Mouse (Mus musculus) liver, embryonic 16.5 days (tissue): ENCODE data around the gene Tmem108. TPM values are rescaled to one million over a fixed set of nuclear protein-coding genes. Genes with fewer than 3 reads are reported as not detected.

ENCODE experiments used
- ATAC-seq: fragments of 200-750 bp; cut with Nextera tagmentation; 2 replicates; pipeline ENCODE4 v1.8.0; 2017; ENCODE audit warnings: low read depth, mild to moderate bottlenecking, moderate number of reproducible peaks, moderate library complexity
- H3K27ac ChIP-seq: fragments of 300-500 bp; sonication (generic); 2 replicates; pipeline ENCODE4 v1.5.1; 2014; ENCODE audit warnings: mild to moderate bottlenecking, low read length
- H3K27me3 ChIP-seq: fragments of 300-500 bp; sonication (generic); 2 replicates; pipeline ENCODE4 v1.6.1; 2014; ENCODE audit warnings: low read depth, low read length, mixed read lengths; ENCODE audit not compliant: control insufficient read depth, insufficient read depth
- H3K36me3 ChIP-seq: fragments of 300-500 bp; sonication (generic); 2 replicates; pipeline ENCODE4 v1.6.1; 2014; ENCODE audit warnings: mild to moderate bottlenecking; ENCODE audit not compliant: control insufficient read depth, insufficient read depth
- H3K4me1 ChIP-seq: fragments of 300-500 bp; sonication (generic); 2 replicates; pipeline ENCODE4 v1.6.1; 2014; ENCODE audit warnings: low read depth, low read length, mixed read lengths; ENCODE audit not compliant: control insufficient read depth
- H3K4me2 ChIP-seq: fragments of 300-500 bp; sonication (generic); 2 replicates; pipeline ENCODE4 v1.6.1; 2014; ENCODE audit warnings: low read depth, low read length, mixed read lengths
- H3K4me3 ChIP-seq: fragments of 300-500 bp; sonication (generic); 2 replicates; pipeline ENCODE4 v1.5.1; 2014; ENCODE audit warnings: low read depth, mild to moderate bottlenecking, low read length
- H3K9ac ChIP-seq: fragments of 300-500 bp; sonication (generic); 2 replicates; pipeline ENCODE4 v1.6.1; 2014; ENCODE audit warnings: low read depth, low read length
- H3K9me3 ChIP-seq: fragments of 300-500 bp; sonication (generic); replicated peaks from 2 replicates; pipeline ENCODE4 v1.6.1; 2016; ENCODE audit warnings: low read length; ENCODE audit not compliant: control insufficient read depth
- WGBS: fragments of 180-500 bp; shearing (Covaris S2); extraction: QIAGEN DNeasy Blood & Tissue Kit; methylation state at CpG from one replicate; pipeline ENCODE4 v1.1.7; 2014; ENCODE audit not compliant: insufficient replicate concordance; 5-methylcytosine and 5-hydroxymethylcytosine counted together
- polyA plus RNA-seq: library from polyadenylated mRNA; unstranded; fragments of >200 nt; fragmentation: Nextera tagmentation; extraction: Ambion mirVana; gene quantifications from 2 replicates; pipeline ENCODE4 v1.2.1, GENCODE M21; 2015

Gene Tmem108
- polyA plus RNA-seq, 1 experiment from 2014 or later, result 1.9 TPM

GRCm38 (mm10) chr9:103469516-103469915, 292.1 kb downstream of the Tmem108 start:
- no peaks in the 10 kb centered on the region for H3K9me3 ChIP-seq
- no peaks in the 10 kb centered on the region for H3K4me1 ChIP-seq
- H3K27ac ChIP-seq, result no peak overlapping the region
- no peaks in the 10 kb centered on the region for H3K27me3 ChIP-seq
- no peak overlapping the region for H3K4me2 ChIP-seq
- H3K4me3 ChIP-seq, result no peak overlapping the region
- 45% methylated on average over 5 of the region's 5 CpGs for WGBS
- H3K36me3 ChIP-seq, result no peaks in the 10 kb centered on the region
- H3K9ac ChIP-seq, result no peak overlapping the region
- ATAC-seq, result no peak

GRCm38 (mm10) chr9:103468911-103469310, 292.7 kb downstream of the Tmem108 start:
- no peak overlapping the region for H3K4me2 ChIP-seq
- no peak for ATAC-seq
- H3K27ac ChIP-seq, result no peak overlapping the region
- H3K4me1 ChIP-seq, result no peaks in the 10 kb centered on the region
- H3K27me3 ChIP-seq, result no peaks in the 10 kb centered on the region
- no peaks in the 10 kb centered on the region for H3K9me3 ChIP-seq
- H3K9ac ChIP-seq, result no peak overlapping the region
- 50% methylated on average over 7 of the region's 7 CpGs for WGBS
- no peak overlapping the region for H3K4me3 ChIP-seq
- no peaks in the 10 kb centered on the region for H3K36me3 ChIP-seq

- Histone ChIP-seq H3K9me3 (no peaks in the 10 kb centered on the region), H3K4me2 (no peak overlapping the region), H3K4me3 (no peak overlapping the region), H3K36me3 (no peaks in the 10 kb centered on the region), H3K27ac (no peak overlapping the region), H3K27me3 (no peaks in the 10 kb centered on the region), H3K9ac (no peak overlapping the region), H3K4me1 (no peaks in the 10 kb centered on the region)
- no peak for ATAC-seq
- WGBS, result 67% methylated on average over 13 of the region's 13 CpGs
These were observed 295.9 kb downstream of the Tmem108 start for GRCm38 (mm10) chr9:103465711-103466220.

- Histone ChIP-seq H3K9ac (no peak overlapping the region), H3K4me3 (no peak overlapping the region), H3K9me3 (no peaks in the 10 kb centered on the region), H3K27me3 (no peaks in the 10 kb centered on the region), H3K27ac (no peak overlapping the region), H3K4me1 (no peaks in the 10 kb centered on the region), H3K36me3 (no peaks in the 10 kb centered on the region), H3K4me2 (no peak overlapping the region)
- ATAC-seq, result no peak
- 52% methylated on average over 1 of the region's 1 CpGs for WGBS
These were observed 296.3 kb downstream of the Tmem108 start for GRCm38 (mm10) chr9:103465293-103465692.

- H3K4me2 ChIP-seq, result no peak overlapping the region
- 70% methylated on average over 6 of the region's 6 CpGs for WGBS
- no peak overlapping the region for H3K9ac ChIP-seq
- no peaks in the 10 kb centered on the region for H3K4me1 ChIP-seq
- no peak for ATAC-seq
- no peak overlapping the region for H3K4me3 ChIP-seq
- H3K9me3 ChIP-seq, result no peaks in the 10 kb centered on the region
- H3K27ac ChIP-seq, result no peak overlapping the region
- no peaks in the 10 kb centered on the region for H3K27me3 ChIP-seq
- no peaks in the 10 kb centered on the region for H3K36me3 ChIP-seq
These were observed 297.8 kb downstream of the Tmem108 start for GRCm38 (mm10) chr9:103463833-103464232.

GRCm38 (mm10) chr9:103459839-103460238, 301.8 kb downstream of the Tmem108 start:
- H3K9ac ChIP-seq, result no peak overlapping the region
- no peaks in the 10 kb centered on the region for H3K27me3 ChIP-seq
- H3K4me3 ChIP-seq, result no peak overlapping the region
- no peaks in the 10 kb centered on the region for H3K9me3 ChIP-seq
- no peaks in the 10 kb centered on the region for H3K4me1 ChIP-seq
- no peaks in the 10 kb centered on the region for H3K36me3 ChIP-seq
- H3K27ac ChIP-seq, result no peak overlapping the region
- ATAC-seq, result no peak
- H3K4me2 ChIP-seq, result no peak overlapping the region
- WGBS, result 41% methylated on average over 2 of the region's 2 CpGs

GRCm38 (mm10) chr9:103459307-103459706, 302.3 kb downstream of the Tmem108 start:
- no peak overlapping the region for H3K27ac ChIP-seq
- H3K27me3 ChIP-seq, result no peaks in the 10 kb centered on the region
- WGBS, result 53% methylated on average over 1 of the region's 1 CpGs
- H3K9ac ChIP-seq, result no peak overlapping the region
- H3K4me3 ChIP-seq, result no peak overlapping the region
- H3K36me3 ChIP-seq, result no peaks in the 10 kb centered on the region
- H3K4me2 ChIP-seq, result no peak overlapping the region
- ATAC-seq, result no peak
- H3K9me3 ChIP-seq, result no peaks in the 10 kb centered on the region
- no peaks in the 10 kb centered on the region for H3K4me1 ChIP-seq

- H3K4me3 ChIP-seq, result no peak overlapping the region
- WGBS, result 29% methylated on average over 6 of the region's 6 CpGs
- no peak overlapping the region for H3K4me2 ChIP-seq
- no peak overlapping the region for H3K9ac ChIP-seq
- ATAC-seq, result no peak
- H3K4me1 ChIP-seq, result no peaks in the 10 kb centered on the region
- H3K27me3 ChIP-seq, result no peaks in the 10 kb centered on the region
- no peaks in the 10 kb centered on the region; the same call in 1 of the 2 replicates for H3K9me3 ChIP-seq
- H3K36me3 ChIP-seq, result no peaks in the 10 kb centered on the region
- no peak overlapping the region; the same call in 1 of the 2 replicates for H3K27ac ChIP-seq
These were observed 312.0 kb downstream of the Tmem108 start for GRCm38 (mm10) chr9:103449651-103450050.

- 19% methylated on average over 7 of the region's 7 CpGs for WGBS
- Histone ChIP-seq H3K4me1 (no peaks in the 10 kb centered on the region), H3K4me3 (no peak overlapping the region), H3K9ac (no peak overlapping the region), H3K9me3 (peaks cover 2% of the 10 kb centered on the region), H3K27me3 (no peaks in the 10 kb centered on the region), H3K4me2 (no peak overlapping the region), H3K36me3 (no peaks in the 10 kb centered on the region), H3K27ac (no peak overlapping the region; the same call in 1 of the 2 replicates)
- no peak for ATAC-seq
These were observed 312.5 kb downstream of the Tmem108 start for GRCm38 (mm10) chr9:103449092-103449491.
